Mouse (Mus musculus): ENCODE data around the gene Pcnx3.

DNA sequence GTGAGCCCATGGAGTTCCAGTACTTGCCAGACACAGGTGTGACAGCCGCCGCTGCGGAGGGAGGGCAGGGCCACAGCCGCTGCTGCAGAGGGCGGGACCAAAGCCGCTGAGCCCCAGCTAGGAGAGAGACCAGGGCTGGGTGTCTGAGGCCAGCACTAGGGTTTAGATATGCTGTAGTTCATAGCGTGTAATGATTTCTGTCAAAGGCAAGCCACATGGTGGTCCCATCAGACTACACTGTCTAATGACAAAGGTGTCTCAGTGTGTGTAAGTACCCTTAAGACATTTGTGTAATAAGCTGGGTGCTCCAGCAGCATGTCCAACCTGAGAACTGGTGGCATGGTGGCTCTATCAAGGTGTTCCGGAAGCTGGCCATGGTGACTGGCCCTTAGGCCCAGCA is 47.1 kb downstream of the Pcnx3 start:
- TF ChIP-seq CTCF (IDR thresholded peaks at IDR 0.05; ENCODE audit: control insufficient read depth, insufficient read depth, insufficient replicate concordance, low read depth, low read length) (no peak), POLR2A (IDR thresholded peaks at IDR 0.05; ENCODE audit: control insufficient read depth, low read depth, low read length) (no peak)
